Mouse (Mus musculus): ENCODE results near the gene Epb41l3. TPM values are rescaled to one million over a fixed set of nuclear protein-coding genes. Genes with fewer than 3 reads are reported as not detected.

The Epb41l3 gene
- polyA plus RNA-seq, 2 experiments: 102 to 140 TPM

DNA sequence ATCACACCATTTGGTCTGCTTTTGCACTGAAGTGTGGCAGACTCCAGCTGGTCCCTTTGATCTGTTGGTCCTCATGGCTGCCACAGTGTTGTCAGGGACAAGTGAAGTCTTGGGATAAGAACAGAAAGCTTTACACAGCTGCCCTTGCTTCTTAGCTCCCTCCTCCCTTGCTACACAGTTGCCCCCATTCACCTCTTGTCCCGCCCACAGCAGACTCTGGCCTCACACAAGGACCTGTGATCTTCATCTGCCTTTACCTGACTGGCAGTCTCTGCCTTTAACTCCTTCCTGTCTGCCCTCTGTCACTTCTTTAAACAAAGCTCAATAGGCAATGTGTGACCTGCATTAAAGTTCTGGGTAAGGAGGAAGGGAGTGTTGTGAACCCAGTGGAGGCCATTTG, 123.3 kb downstream of the Epb41l3 start:
- no peaks in the 10 kb centered on the region for H3K36me3 ChIP-seq (ENCODE audit: control insufficient read depth, insufficient read depth, low read length)
- H3K27me3 ChIP-seq (ENCODE audit: control insufficient read depth, insufficient read depth, low read length): no peaks in the 10 kb centered on the region
- no peak overlapping the region for H3K4me2 ChIP-seq (replicated peaks; ENCODE audit: low read depth, low read length, severe bottlenecking)
- H3K4me3 ChIP-seq (replicated peaks; ENCODE audit: low read length): no peak overlapping the region
- ATAC-seq (ENCODE audit: low FRiP score, low read depth) (no peak), DNase-seq (ENCODE audit: low spot score) (no peak)
- no peak for TF ChIP-seq POLR2A (IDR thresholded peaks at IDR 0.05; ENCODE audit: borderline replicate concordance, extremely low read depth, insufficient read depth, insufficient read length)
- H3K4me1 ChIP-seq (ENCODE audit: control insufficient read depth, insufficient read depth, low read length): peaks cover 5% of the 10 kb centered on the region; the same call in 1 of the 2 replicates
- H3K9me3 ChIP-seq (ENCODE audit: control insufficient read depth, low read length): no peaks in the 10 kb centered on the region
- 37% methylated on average over 1 of the region's 1 CpGs for WGBS
- no peak overlapping the region for H3K27ac ChIP-seq (replicated peaks; ENCODE audit: low read depth, low read length)
- H3K9ac ChIP-seq (ENCODE audit: low read depth, low read length, severe bottlenecking): no peak overlapping the region

DNA sequence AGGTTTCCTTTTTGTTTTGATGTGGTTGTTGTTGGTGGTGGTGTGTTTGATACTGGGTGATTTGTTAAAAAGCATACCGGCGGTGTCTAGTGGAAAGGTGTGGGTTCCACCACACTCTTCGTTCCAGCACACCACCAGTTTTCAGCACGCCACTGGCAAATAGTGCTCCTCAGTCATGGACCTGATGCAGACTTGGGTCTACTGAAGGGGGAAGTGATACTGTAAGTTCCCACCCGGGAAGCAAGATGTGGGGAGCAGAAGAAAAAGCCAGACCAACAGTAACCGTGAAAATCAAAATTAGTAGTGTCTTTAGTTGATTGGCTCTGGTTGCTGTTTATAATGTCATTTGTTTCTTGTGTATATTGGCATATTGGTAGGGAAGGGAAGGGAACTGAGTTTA, 124.3 kb downstream of the Epb41l3 start:
- DNase-seq (ENCODE audit: low spot score): no peak
- no peak overlapping the region for H3K9ac ChIP-seq (ENCODE audit: low read depth, low read length, severe bottlenecking)
- no peaks in the 10 kb centered on the region for H3K27me3 ChIP-seq (ENCODE audit: control insufficient read depth, insufficient read depth, low read length)
- no peak for TF ChIP-seq POLR2A (IDR thresholded peaks at IDR 0.05; ENCODE audit: borderline replicate concordance, extremely low read depth, insufficient read depth, insufficient read length)
- no peak overlapping the region for H3K4me2 ChIP-seq (replicated peaks; ENCODE audit: low read depth, low read length, severe bottlenecking)
- no peak overlapping the region for H3K27ac ChIP-seq (replicated peaks; ENCODE audit: low read depth, low read length)
- ATAC-seq (ENCODE audit: low FRiP score, low read depth): no peak
- H3K4me3 ChIP-seq (replicated peaks; ENCODE audit: low read length): no peak overlapping the region
- no peaks in the 10 kb centered on the region for H3K9me3 ChIP-seq (ENCODE audit: control insufficient read depth, low read length)
- 82% methylated on average over 6 of the region's 6 CpGs for WGBS
- no peaks in the 10 kb centered on the region for H3K36me3 ChIP-seq (ENCODE audit: control insufficient read depth, insufficient read depth, low read length)
- no peaks in the 10 kb centered on the region; the same call in 1 of the 2 replicates for H3K4me1 ChIP-seq (ENCODE audit: control insufficient read depth, insufficient read depth, low read length)

DNA sequence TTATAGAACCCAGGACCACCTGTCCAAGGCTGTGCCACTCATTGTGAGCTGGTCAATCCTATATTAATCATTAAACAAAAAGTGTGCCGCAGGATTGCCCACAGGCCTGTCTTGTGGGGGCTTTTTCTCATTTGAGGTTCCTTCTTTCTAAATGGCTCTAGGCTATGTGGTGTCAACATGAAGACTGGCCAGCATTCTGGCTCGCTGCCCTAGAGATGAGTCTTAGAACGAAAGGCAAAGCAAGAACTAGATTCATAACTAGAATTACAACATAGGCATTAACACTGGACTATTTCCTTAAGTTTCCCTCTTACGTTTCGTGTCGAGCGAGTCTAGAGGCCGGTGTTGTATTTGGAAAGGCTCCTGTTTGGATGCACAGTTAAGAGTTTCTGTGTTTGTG, 125.5 kb downstream of the Epb41l3 start:
- Histone ChIP-seq H3K27me3 (ENCODE audit: control insufficient read depth, insufficient read depth, low read length) (no peaks in the 10 kb centered on the region), H3K4me1 (ENCODE audit: control insufficient read depth, insufficient read depth, low read length) (no peaks in the 10 kb centered on the region), H3K4me2 (replicated peaks; ENCODE audit: low read depth, low read length, severe bottlenecking) (no peak overlapping the region), H3K27ac (replicated peaks; ENCODE audit: low read depth, low read length) (no peak overlapping the region), H3K9me3 (ENCODE audit: control insufficient read depth, low read length) (no peaks in the 10 kb centered on the region), H3K36me3 (ENCODE audit: control insufficient read depth, insufficient read depth, low read length) (no peaks in the 10 kb centered on the region), H3K9ac (ENCODE audit: low read depth, low read length, severe bottlenecking) (no peak overlapping the region), H3K4me3 (replicated peaks; ENCODE audit: low read length) (no peak overlapping the region)
- DNase-seq (ENCODE audit: low spot score) (no peak), ATAC-seq (ENCODE audit: low FRiP score, low read depth) (no peak)
- WGBS: 94% methylated on average over 8 of the region's 8 CpGs
- TF ChIP-seq POLR2A (IDR thresholded peaks at IDR 0.05; ENCODE audit: borderline replicate concordance, extremely low read depth, insufficient read depth, insufficient read length): no peak

DNA sequence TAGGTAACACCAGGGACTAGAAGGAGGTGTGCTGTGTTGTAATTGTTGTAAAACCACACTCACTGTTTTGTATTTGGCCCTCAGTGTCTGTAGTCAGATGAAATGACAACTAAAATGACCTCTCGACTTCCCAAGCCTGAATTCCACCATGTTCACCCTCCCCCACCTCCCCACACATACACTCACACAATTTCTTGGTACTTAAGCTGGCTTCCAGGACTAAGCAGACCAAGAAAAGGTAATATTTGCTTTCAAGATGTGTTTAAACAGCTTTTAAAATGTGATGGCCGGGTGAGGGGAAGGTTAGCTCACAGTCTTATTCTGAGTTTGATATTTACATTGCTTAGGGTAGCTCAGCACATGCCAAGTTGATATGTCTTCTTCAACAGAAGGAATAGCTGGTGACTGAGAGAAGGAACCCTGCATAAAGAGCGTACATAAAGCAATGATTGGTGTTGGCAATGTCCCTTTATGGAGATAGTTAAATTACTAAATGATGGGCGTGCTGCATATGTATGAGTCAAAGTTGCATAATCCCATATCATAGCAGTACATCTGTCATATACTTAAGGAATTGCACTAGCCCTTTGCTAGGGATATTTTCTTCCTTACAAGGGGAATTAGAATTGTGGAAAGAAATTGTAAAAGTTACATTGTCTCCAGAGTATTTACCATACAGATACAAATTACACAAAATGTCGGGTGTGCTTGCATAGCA, 130.0 kb downstream of the Epb41l3 start:
- Histone ChIP-seq H3K9ac (ENCODE audit: low read depth, low read length, severe bottlenecking) (no peak overlapping the region), H3K4me3 (replicated peaks; ENCODE audit: low read length) (no peak overlapping the region), H3K27ac (replicated peaks; ENCODE audit: low read depth, low read length) (no peak overlapping the region), H3K4me1 (ENCODE audit: control insufficient read depth, insufficient read depth, low read length) (no peaks in the 10 kb centered on the region), H3K27me3 (ENCODE audit: control insufficient read depth, insufficient read depth, low read length) (no peaks in the 10 kb centered on the region), H3K9me3 (ENCODE audit: control insufficient read depth, low read length) (no peaks in the 10 kb centered on the region), H3K4me2 (replicated peaks; ENCODE audit: low read depth, low read length, severe bottlenecking) (no peak overlapping the region), H3K36me3 (ENCODE audit: control insufficient read depth, insufficient read depth, low read length) (peaks cover 27% of the 10 kb centered on the region)
- no peak for DNase-seq (ENCODE audit: low spot score)
- 86% methylated on average over 5 of the region's 5 CpGs for WGBS
- no peak for ATAC-seq (ENCODE audit: low FRiP score, low read depth)
- no peak for TF ChIP-seq POLR2A (IDR thresholded peaks at IDR 0.05; ENCODE audit: borderline replicate concordance, extremely low read depth, insufficient read depth, insufficient read length)

DNA sequence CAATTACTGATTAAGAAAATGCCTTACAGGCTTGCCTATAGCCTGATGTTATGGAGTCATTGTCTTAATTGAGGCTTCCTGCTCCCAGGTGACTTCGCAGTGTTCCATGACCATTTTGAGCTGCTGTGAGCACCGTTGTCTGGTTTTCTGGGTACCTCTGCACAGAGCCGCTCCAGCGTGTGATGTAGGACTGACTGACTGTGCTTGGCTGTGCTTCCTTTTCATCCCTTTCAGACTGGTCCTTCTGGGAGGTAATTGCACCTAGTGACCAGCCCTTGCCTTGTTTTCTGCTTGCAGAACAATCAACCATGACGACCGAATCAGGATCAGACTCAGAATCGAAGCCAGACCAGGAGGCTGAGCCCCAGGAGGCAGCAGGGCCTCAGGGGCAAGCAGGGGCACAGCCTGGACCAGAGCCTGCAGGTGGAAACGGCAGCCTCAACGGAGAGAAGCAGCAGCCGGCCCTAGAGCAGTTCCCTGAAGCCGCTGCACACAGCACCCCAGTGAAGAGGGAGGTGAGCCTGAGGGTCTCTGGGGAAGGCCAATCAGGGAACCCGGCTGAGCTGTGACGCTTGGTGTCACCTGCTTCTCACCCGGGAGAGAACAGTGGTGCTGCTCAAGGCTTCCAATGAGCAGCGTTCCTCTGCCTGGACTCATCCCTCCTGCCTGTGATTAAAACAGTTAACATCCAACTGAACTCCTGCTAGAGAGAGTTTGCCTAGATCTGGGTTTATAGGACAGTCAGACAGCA, 132.3 kb downstream of the Epb41l3 start:
- ATAC-seq (ENCODE audit: low FRiP score, low read depth) (no peak), DNase-seq (ENCODE audit: low spot score) (no peak)
- no peak overlapping the region for H3K9ac ChIP-seq (ENCODE audit: low read depth, low read length, severe bottlenecking)
- H3K27me3 ChIP-seq (ENCODE audit: control insufficient read depth, insufficient read depth, low read length): no peaks in the 10 kb centered on the region
- no peak overlapping the region for H3K4me3 ChIP-seq (replicated peaks; ENCODE audit: low read length)
- H3K36me3 ChIP-seq (ENCODE audit: control insufficient read depth, insufficient read depth, low read length): peaks cover 35% of the 10 kb centered on the region
- peaks cover 4% of the 10 kb centered on the region; the same call in 1 of the 2 replicates for H3K9me3 ChIP-seq (ENCODE audit: control insufficient read depth, low read length)
- no peaks in the 10 kb centered on the region for H3K4me1 ChIP-seq (ENCODE audit: control insufficient read depth, insufficient read depth, low read length)
- no peak for TF ChIP-seq POLR2A (IDR thresholded peaks at IDR 0.05; ENCODE audit: borderline replicate concordance, extremely low read depth, insufficient read depth, insufficient read length)
- WGBS: 52% methylated on average over 15 of the region's 15 CpGs
- H3K27ac ChIP-seq (replicated peaks; ENCODE audit: low read depth, low read length): no peak overlapping the region
- H3K4me2 ChIP-seq (replicated peaks; ENCODE audit: low read depth, low read length, severe bottlenecking): no peak overlapping the region

Measured in limb, embryonic 14.5 days (tissue).